Mouse (Mus musculus) C2C12 (cell line): ENCODE data around the gene Tpgs1.
A peak's percentile ranks its signal among the peaks of the same experiment; 100 is the strongest.

ENCODE experiments used
- CEBPB ChIP-seq: IDR thresholded peaks from one replicate; pipeline ENCODE4 v1.6.1; 2011; ENCODE audit warnings: low read depth, mild to moderate bottlenecking, control low read depth, moderate library complexity
- CTCF ChIP-seq: IDR thresholded peaks from one replicate; pipeline ENCODE4 v1.5.1; 2011; ENCODE audit not compliant: control insufficient read depth, insufficient read depth, insufficient read length
- FOSL1 ChIP-seq: IDR thresholded peaks from one replicate; pipeline ENCODE4 v1.8.0; 2011; ENCODE audit warnings: mild to moderate bottlenecking, low read length; ENCODE audit not compliant: poor library complexity, insufficient read depth, severe bottlenecking
- MYOD1 ChIP-seq: IDR thresholded peaks from one replicate; pipeline ENCODE4 v1.6.1; 2011; ENCODE audit warnings: low read depth; ENCODE audit not compliant: control insufficient read depth, insufficient read length
- MYOG ChIP-seq: IDR thresholded peaks from one replicate; pipeline ENCODE4 v1.6.1; 2011; ENCODE audit not compliant: control insufficient read depth, insufficient read length; ENCODE audit errors: extremely low read depth
- USF1 ChIP-seq: IDR thresholded peaks from one replicate; pipeline ENCODE4 v1.6.1; 2011; ENCODE audit warnings: low read depth, mild to moderate bottlenecking, control low read depth, moderate library complexity

DNA sequence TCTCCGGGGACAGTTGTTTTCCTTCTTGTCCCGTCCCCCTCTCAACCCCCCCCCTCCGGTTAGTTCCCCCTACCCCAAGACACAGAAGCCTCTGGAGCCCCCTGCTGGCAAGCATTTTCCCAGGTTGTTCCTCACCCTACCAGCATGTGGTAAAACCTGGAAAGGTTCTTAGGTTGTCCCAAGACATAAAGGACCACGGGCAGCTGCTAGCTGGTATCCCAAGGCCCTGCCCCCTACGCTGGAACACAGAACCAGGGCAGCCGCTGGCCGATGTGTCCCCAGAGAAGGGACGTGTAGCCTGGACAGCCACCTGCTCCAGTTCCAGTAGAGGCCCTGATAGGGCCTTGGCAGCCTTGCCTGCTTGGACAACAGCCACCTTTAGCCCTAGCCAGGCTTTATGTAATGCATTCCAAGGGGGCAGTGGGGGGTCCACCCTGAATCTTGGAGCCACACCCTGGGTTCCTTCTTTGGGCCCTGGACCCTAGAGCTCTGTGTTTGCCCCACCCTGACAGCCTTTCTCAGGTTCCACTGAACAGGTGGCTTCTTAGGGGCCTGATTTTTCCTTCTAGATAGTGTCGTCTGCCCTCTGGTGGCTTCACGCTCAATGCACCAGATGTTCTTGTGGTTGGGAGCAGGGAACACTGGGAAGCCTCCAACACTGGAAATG, 13.9 kb downstream of the Tpgs1 start:
- TF ChIP-seq CTCF (peak; percentile 16), CEBPB (no peak), MYOD1 (peak; percentile 61), MYOG (no peak), USF1 (no peak), FOSL1 (no peak)
